Mouse (Mus musculus): Measurements from ENCODE around the gene Nhp2. TPM values are rescaled to one million over a fixed set of nuclear protein-coding genes. Genes with fewer than 3 reads are reported as not detected.

Gene Nhp2
- total and polyA plus RNA-seq, 3 experiments, result 649 to 6,489 (median 739) TPM

- Histone ChIP-seq H3K79me2 (ENCODE audit: control insufficient read depth, insufficient read depth, low read length, poor library complexity) (peaks cover 33% of the 10 kb centered on the region), H3K9me3 (replicated peaks; ENCODE audit: insufficient read depth, low read length) (no peaks in the 10 kb centered on the region), H3K4me3 (ENCODE audit: control insufficient read depth in 1 of 2, insufficient read depth in 1 of 2, low read depth in 2 of 2, low read length in 2 of 2) (no peak overlapping the region)
Measured at GRCm38 (mm10) chr11:51622971-51623491, 3.5 kb downstream of the Nhp2 start.

DNA sequence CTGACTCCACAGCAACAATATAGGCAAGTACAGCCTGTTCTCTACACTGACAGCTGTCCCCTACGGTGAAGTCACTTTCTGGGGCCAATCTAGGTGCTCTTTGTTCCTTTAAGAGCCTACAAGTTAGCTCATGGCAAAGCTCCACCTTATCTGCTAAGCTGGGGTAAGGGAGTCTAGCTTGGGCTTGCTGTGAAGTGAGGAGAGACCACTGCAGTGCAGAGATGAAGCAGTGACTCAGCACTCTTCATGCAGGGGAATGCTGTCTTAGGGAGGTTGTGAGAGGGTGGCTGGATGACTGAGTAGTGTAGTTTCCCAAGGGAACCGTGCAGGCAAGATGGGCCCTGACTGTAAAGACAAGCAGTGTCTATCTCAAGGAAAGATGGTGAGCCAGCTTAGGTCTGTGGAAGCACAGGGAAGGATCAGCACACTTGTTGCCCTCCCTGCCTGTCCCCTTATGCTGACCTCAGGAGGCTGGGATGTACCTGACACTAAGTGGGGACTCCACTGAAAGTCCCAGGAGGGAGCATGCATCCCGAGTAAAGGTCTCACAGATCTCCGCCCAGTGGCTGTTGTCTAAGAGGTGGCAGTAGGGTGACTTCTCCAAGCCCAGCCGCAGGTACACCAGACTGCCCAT, 5.8 kb downstream of the Nhp2 start:
- H3K9ac ChIP-seq (ENCODE audit: control insufficient read depth, low read depth, low read length, poor library complexity, severe bottlenecking), result peak overlapping the region; percentile 8
- peak overlapping the region; percentile 66 for H3K27ac ChIP-seq (ENCODE audit: control insufficient read depth, low read depth, low read length)
- no peaks in the 10 kb centered on the region for H3K27me3 ChIP-seq (ENCODE audit: control insufficient read depth in 1 of 2, insufficient read depth in 2 of 2, low read length in 2 of 2)
- no peaks in the 10 kb centered on the region for H3K9me3 ChIP-seq (replicated peaks; ENCODE audit: insufficient read depth, low read length)
- peaks cover 25% of the 10 kb centered on the region for H3K79me2 ChIP-seq (ENCODE audit: control insufficient read depth, insufficient read depth, low read length, poor library complexity)
- peak; percentile 97 for DNase-seq (ENCODE audit: low read depth, low spot score)
- H3K4me3 ChIP-seq (ENCODE audit: control insufficient read depth in 1 of 2, insufficient read depth in 1 of 2, low read depth in 2 of 2, low read length in 2 of 2), result no peak overlapping the region
- H3K36me3 ChIP-seq (ENCODE audit: control insufficient read depth in 1 of 2, insufficient read depth in 2 of 2, low read length in 2 of 2), result peaks cover 17 to 51% of the 10 kb centered on the region in 2 experiments
- H3K4me1 ChIP-seq (ENCODE audit: control insufficient read depth in 1 of 2, insufficient read depth in 2 of 2, low read length in 2 of 2), result peaks cover 10 to 43% of the 10 kb centered on the region in 2 experiments; a peak in 3 of 4 replicates
- TF ChIP-seq MYB (IDR thresholded peaks at IDR 0.05; ENCODE audit: low read depth, low read length) (no peak; the same call in 1 of the 2 replicates), ZMIZ1 (IDR thresholded peaks at IDR 0.05; ENCODE audit: low read depth, low read length) (no peak), ETS1 (IDR thresholded peaks at IDR 0.05; ENCODE audit: low read depth, low read length) (peak; percentile 78), CHD1 (IDR thresholded peaks at IDR 0.05; ENCODE audit: low read depth, low read length) (no peak), MAX (IDR thresholded peaks at IDR 0.05; ENCODE audit: low read length) (0 out of 2 replicates have a peak, but pooled peaks have one; percentile 29), GATA1 (IDR thresholded peaks at IDR 0.05; ENCODE audit: low read depth, low read length) (peak; percentile 83), POLR2AphosphoS2 (IDR thresholded peaks at IDR 0.05; ENCODE audit: low read length) (peak; percentile 97), RAD21 (IDR thresholded peaks at IDR 0.05; ENCODE audit: low read depth, low read length) (no peak), EP300 (IDR thresholded peaks at IDR 0.05; ENCODE audit: low read depth in 1 of 2, low read length in 2 of 2) (peak; percentile 58 to 71), POLR2AphosphoS5 (IDR thresholded peaks at IDR 0.05; ENCODE audit: borderline replicate concordance, low read depth, low read length) (0 out of 2 replicates have a peak, but pooled peaks have one; percentile 83), HCFC1 (IDR thresholded peaks at IDR 0.05; ENCODE audit: low read depth, low read length) (no peak), MXI1 (IDR thresholded peaks at IDR 0.05; ENCODE audit: low read depth, low read length) (peak; percentile 72), NELFE (IDR thresholded peaks at IDR 0.05; ENCODE audit: low read depth, low read length) (peak; percentile 9; the same call in 1 of the 2 replicates), USF1 (IDR thresholded peaks at IDR 0.05; ENCODE audit: low read depth, low read length) (no peak), GABPA (IDR thresholded peaks at IDR 0.05; ENCODE audit: low read depth, low read length) (peak; percentile 97), KAT2A (conservative IDR thresholded peaks at IDR 0.05; ENCODE audit: low read depth, low read length) (no peak), MYC (IDR thresholded peaks at IDR 0.05; ENCODE audit: low read depth, low read length) (peak; percentile 78; the same call in 1 of the 2 replicates), RCOR1 (IDR thresholded peaks at IDR 0.05; ENCODE audit: low read depth, low read length) (peak; percentile 24; the same call in 1 of the 2 replicates), TBP (IDR thresholded peaks at IDR 0.05; ENCODE audit: low read depth, low read length) (peak; percentile 99), UBTF (IDR thresholded peaks at IDR 0.05; ENCODE audit: borderline replicate concordance, insufficient read depth, low read depth, low read length) (peak; percentile 99), E2F4 (IDR thresholded peaks at IDR 0.05; ENCODE audit: borderline replicate concordance, low read depth, low read length) (no peak), SIN3A (IDR thresholded peaks at IDR 0.05; ENCODE audit: low read length) (peak; percentile 90), MAFK (IDR thresholded peaks at IDR 0.05; ENCODE audit: borderline replicate concordance, low read depth, low read length) (peak; percentile 86), POLR2A (IDR thresholded peaks at IDR 0.05; ENCODE audit: control insufficient read depth in 1 of 2, insufficient read depth in 1 of 2, low read depth in 1 of 2, low read length in 2 of 2, poor library complexity in 1 of 2) (peak in 1 of 2 experiments; percentile 54; a peak in 2 of 4 replicates), TCF12 (IDR thresholded peaks at IDR 0.05; ENCODE audit: low read depth, low read length) (0 out of 2 replicates have a peak, but pooled peaks have one; percentile 35), CHD2 (IDR thresholded peaks at IDR 0.05; ENCODE audit: low read length) (no peak), MAZ (IDR thresholded peaks at IDR 0.05; ENCODE audit: low read depth, low read length) (0 out of 2 replicates have a peak, but pooled peaks have one; percentile 59), BHLHE40 (IDR thresholded peaks at IDR 0.05; ENCODE audit: borderline replicate concordance, low read depth, low read length) (peak; percentile 35; the same call in 1 of the 2 replicates)

More at GRCm38 (mm10) chr11:51622971-51623491, 3.5 kb downstream of the Nhp2 start:
- H3K9ac ChIP-seq (ENCODE audit: control insufficient read depth, low read depth, low read length, poor library complexity, severe bottlenecking), result no peak overlapping the region
- H3K27me3 ChIP-seq (ENCODE audit: control insufficient read depth in 1 of 2, insufficient read depth in 2 of 2, low read length in 2 of 2), result no peaks in the 10 kb centered on the region
- TF ChIP-seq SIN3A (IDR thresholded peaks at IDR 0.05; ENCODE audit: low read length) (no peak), ZMIZ1 (IDR thresholded peaks at IDR 0.05; ENCODE audit: low read depth, low read length) (peak; percentile 21; the same call in 1 of the 2 replicates)
- H3K27ac ChIP-seq (ENCODE audit: control insufficient read depth, low read depth, low read length), result no peak overlapping the region
- H3K4me1 ChIP-seq (ENCODE audit: control insufficient read depth in 1 of 2, insufficient read depth in 2 of 2, low read length in 2 of 2), result peaks cover 6 to 38% of the 10 kb centered on the region in 2 experiments; a peak in 3 of 4 replicates
- peaks cover 15 to 41% of the 10 kb centered on the region in 2 experiments for H3K36me3 ChIP-seq (ENCODE audit: control insufficient read depth in 1 of 2, insufficient read depth in 2 of 2, low read length in 2 of 2)
- no peak for DNase-seq (ENCODE audit: low read depth, low spot score)

Data from MEL (cell line).